Mouse (Mus musculus) hindbrain, embryonic 15.5 days (tissue): Measurements from ENCODE around the gene Prkcq. TPM values are rescaled to one million over a fixed set of nuclear protein-coding genes. Genes with fewer than 3 reads are reported as not detected.

ENCODE experiments used
- ATAC-seq: fragments of 200-750 bp; cut with Nextera tagmentation; 2 replicates; pipeline ENCODE4 v1.8.0; 2017; ENCODE audit warnings: low read depth, moderate number of reproducible peaks, moderate TSS enrichment; ENCODE audit not compliant: low FRiP score
- H3K27ac ChIP-seq: fragments of 300-500 bp; sonication (generic); replicated peaks from 2 replicates; pipeline ENCODE4 v1.5.1; 2015; ENCODE audit warnings: mild to moderate bottlenecking, inconsistent platforms
- H3K27me3 ChIP-seq: fragments of 300-500 bp; sonication (generic); 2 replicates; pipeline ENCODE4 v1.6.1; 2015; ENCODE audit warnings: control low read depth, inconsistent platforms
- H3K36me3 ChIP-seq: fragments of 300-500 bp; sonication (generic); 2 replicates; pipeline ENCODE4 v1.6.1; 2015; ENCODE audit warnings: control low read depth, inconsistent platforms
- H3K4me1 ChIP-seq: fragments of 300-500 bp; sonication (generic); replicated peaks from 2 replicates; pipeline ENCODE4 v1.6.1; 2015; ENCODE audit warnings: control low read depth, inconsistent platforms
- H3K4me2 ChIP-seq: fragments of 300-500 bp; sonication (generic); 2 replicates; pipeline ENCODE4 v1.6.1; 2015; ENCODE audit warnings: moderate library complexity, mild to moderate bottlenecking, inconsistent platforms
- H3K4me3 ChIP-seq: fragments of 300-500 bp; sonication (generic); 2 replicates; pipeline ENCODE4 v1.5.1; 2015; ENCODE audit warnings: mild to moderate bottlenecking, inconsistent platforms
- H3K9ac ChIP-seq: fragments of 300-500 bp; sonication (generic); 2 replicates; pipeline ENCODE4 v1.6.1; 2015; ENCODE audit warnings: inconsistent platforms
- H3K9me3 ChIP-seq: fragments of 300-500 bp; sonication (generic); 2 replicates; pipeline ENCODE4 v1.6.1; 2016; ENCODE audit warnings: control low read depth, inconsistent platforms
- WGBS: fragments of 180-500 bp; shearing (Covaris S2); methylation state at CpG from one replicate; pipeline ENCODE4 v1.1.7; 2015; 5-methylcytosine and 5-hydroxymethylcytosine counted together
- polyA plus RNA-seq: library from polyadenylated mRNA; unstranded; fragments of >200 nt; fragmentation: Nextera tagmentation; extraction: Ambion mirVana; gene quantifications from 2 replicates; pipeline ENCODE4 v1.2.1, GENCODE M21; 2015

The Prkcq gene
- polyA plus RNA-seq, 1 experiment from 2014 or later: 20.5 TPM

- Histone ChIP-seq H3K4me3 (no peak overlapping the region), H3K27me3 (no peaks in the 10 kb centered on the region), H3K4me1 (no peaks in the 10 kb centered on the region), H3K4me2 (no peak overlapping the region), H3K9ac (no peak overlapping the region), H3K9me3 (no peaks in the 10 kb centered on the region), H3K27ac (no peak overlapping the region), H3K36me3 (no peaks in the 10 kb centered on the region)
- 68% methylated on average over 5 of the region's 5 CpGs for WGBS
- no peak for ATAC-seq
These were observed 94.4 kb downstream of the Prkcq start for GRCm38 (mm10) chr2:11266294-11266693.

- no peak overlapping the region for H3K4me3 ChIP-seq
- H3K9ac ChIP-seq: no peak overlapping the region
- no peak overlapping the region for H3K4me2 ChIP-seq
- 77% methylated on average over 7 of the region's 7 CpGs for WGBS
- H3K9me3 ChIP-seq: no peaks in the 10 kb centered on the region
- H3K27ac ChIP-seq: no peak overlapping the region
- no peaks in the 10 kb centered on the region for H3K4me1 ChIP-seq
- no peaks in the 10 kb centered on the region for H3K27me3 ChIP-seq
- no peaks in the 10 kb centered on the region for H3K36me3 ChIP-seq
- ATAC-seq: no peak
These were observed 107.1 kb downstream of the Prkcq start for GRCm38 (mm10) chr2:11278965-11279364.

- no peak for ATAC-seq
- H3K36me3 ChIP-seq: no peaks in the 10 kb centered on the region
- no peaks in the 10 kb centered on the region for H3K27me3 ChIP-seq
- WGBS: 81% methylated on average over 2 of the region's 2 CpGs
- no peak overlapping the region for H3K4me3 ChIP-seq
- no peak overlapping the region for H3K4me2 ChIP-seq
- no peak overlapping the region for H3K27ac ChIP-seq
- H3K9ac ChIP-seq: no peak overlapping the region
- H3K4me1 ChIP-seq: no peaks in the 10 kb centered on the region
- no peaks in the 10 kb centered on the region for H3K9me3 ChIP-seq
These were observed 108.3 kb downstream of the Prkcq start for GRCm38 (mm10) chr2:11280247-11280646.

- Histone ChIP-seq H3K27me3 (no peaks in the 10 kb centered on the region), H3K4me2 (peak overlapping the region; percentile 36), H3K27ac (no peak overlapping the region), H3K9me3 (no peaks in the 10 kb centered on the region), H3K4me3 (no peak overlapping the region), H3K4me1 (0 out of 2 replicates have a peak, but pooled peaks cover 6% of the 10 kb centered on the region), H3K36me3 (no peaks in the 10 kb centered on the region), H3K9ac (no peak overlapping the region)
- ATAC-seq: peak; percentile 74
- WGBS: 65% methylated on average over 18 of the region's 18 CpGs
These were observed 116.1 kb downstream of the Prkcq start for GRCm38 (mm10) chr2:11287834-11288530.

- Histone ChIP-seq H3K4me3 (no peak overlapping the region), H3K27me3 (no peaks in the 10 kb centered on the region), H3K4me2 (peak overlapping the region; percentile 36), H3K27ac (no peak overlapping the region), H3K36me3 (no peaks in the 10 kb centered on the region), H3K9me3 (no peaks in the 10 kb centered on the region), H3K4me1 (0 out of 2 replicates have a peak, but pooled peaks cover 6% of the 10 kb centered on the region), H3K9ac (no peak overlapping the region)
- ATAC-seq: peak; percentile 86
- WGBS: 4% methylated on average over 7 of the region's 7 CpGs
These were observed 116.6 kb downstream of the Prkcq start for GRCm38 (mm10) chr2:11288531-11288846.

GRCm38 (mm10) chr2:11290931-11291330 is 119.0 kb downstream of the Prkcq start:
- Histone ChIP-seq H3K9ac (no peak overlapping the region), H3K27ac (no peak overlapping the region), H3K27me3 (no peaks in the 10 kb centered on the region), H3K4me2 (no peak overlapping the region), H3K4me3 (no peak overlapping the region), H3K4me1 (0 out of 2 replicates have a peak, but pooled peaks cover 6% of the 10 kb centered on the region), H3K9me3 (no peaks in the 10 kb centered on the region), H3K36me3 (no peaks in the 10 kb centered on the region)
- 85% methylated on average over 6 of the region's 6 CpGs for WGBS
- no peak for ATAC-seq

GRCm38 (mm10) chr2:11291570-11292405 is 119.9 kb downstream of the Prkcq start:
- no peaks in the 10 kb centered on the region for H3K9me3 ChIP-seq
- no peak overlapping the region for H3K27ac ChIP-seq
- H3K4me3 ChIP-seq: no peak overlapping the region
- no peaks in the 10 kb centered on the region for H3K27me3 ChIP-seq
- no peak for ATAC-seq
- no peak overlapping the region for H3K4me2 ChIP-seq
- 72% methylated on average over 9 of the region's 9 CpGs for whole genome bisulfite sequencing
- 0 out of 2 replicates have a peak, but pooled peaks cover 6% of the 10 kb centered on the region for H3K4me1 ChIP-seq
- no peak overlapping the region for H3K9ac ChIP-seq
- H3K36me3 ChIP-seq: no peaks in the 10 kb centered on the region

GRCm38 (mm10) chr2:11293144-11293543 is 121.2 kb downstream of the Prkcq start:
- Histone ChIP-seq H3K4me2 (no peak overlapping the region), H3K9ac (no peak overlapping the region), H3K27me3 (no peaks in the 10 kb centered on the region), H3K4me1 (0 out of 2 replicates have a peak, but pooled peaks cover 3% of the 10 kb centered on the region), H3K9me3 (no peaks in the 10 kb centered on the region), H3K4me3 (no peak overlapping the region), H3K36me3 (no peaks in the 10 kb centered on the region), H3K27ac (no peak overlapping the region)
- no peak for ATAC-seq
- 91% methylated on average over 13 of the region's 13 CpGs for WGBS

- Histone ChIP-seq H3K36me3 (no peaks in the 10 kb centered on the region), H3K9ac (no peak overlapping the region), H3K27ac (no peak overlapping the region), H3K4me3 (no peak overlapping the region), H3K9me3 (no peaks in the 10 kb centered on the region), H3K4me2 (no peak overlapping the region), H3K4me1 (no peaks in the 10 kb centered on the region), H3K27me3 (no peaks in the 10 kb centered on the region)
- ATAC-seq: no peak
- WGBS: 80% methylated on average over 5 of the region's 5 CpGs
These were observed 122.8 kb downstream of the Prkcq start for GRCm38 (mm10) chr2:11294643-11295191.

GRCm38 (mm10) chr2:11298811-11299210 is 126.9 kb downstream of the Prkcq start:
- no peaks in the 10 kb centered on the region for H3K27me3 ChIP-seq
- ATAC-seq: no peak
- H3K4me2 ChIP-seq: no peak overlapping the region
- no peaks in the 10 kb centered on the region for H3K36me3 ChIP-seq
- H3K4me1 ChIP-seq: no peaks in the 10 kb centered on the region
- H3K4me3 ChIP-seq: no peak overlapping the region
- H3K9ac ChIP-seq: no peak overlapping the region
- WGBS: 95% methylated on average over 7 of the region's 7 CpGs
- H3K9me3 ChIP-seq: no peaks in the 10 kb centered on the region
- no peak overlapping the region for H3K27ac ChIP-seq

GRCm38 (mm10) chr2:11299366-11299765 is 127.5 kb downstream of the Prkcq start:
- no peaks in the 10 kb centered on the region for H3K27me3 ChIP-seq
- no peaks in the 10 kb centered on the region for H3K36me3 ChIP-seq
- H3K4me1 ChIP-seq: no peaks in the 10 kb centered on the region
- H3K9me3 ChIP-seq: no peaks in the 10 kb centered on the region
- no peak overlapping the region for H3K9ac ChIP-seq
- no peak overlapping the region for H3K4me2 ChIP-seq
- no peak overlapping the region for H3K27ac ChIP-seq
- 65% methylated on average over 1 of the region's 1 CpGs for WGBS
- ATAC-seq: no peak
- H3K4me3 ChIP-seq: no peak overlapping the region

- H3K4me2 ChIP-seq: no peak overlapping the region
- no peak overlapping the region for H3K4me3 ChIP-seq
- H3K9ac ChIP-seq: no peak overlapping the region
- 91% methylated on average over 6 of the region's 6 CpGs for WGBS
- no peaks in the 10 kb centered on the region for H3K27me3 ChIP-seq
- no peaks in the 10 kb centered on the region for H3K4me1 ChIP-seq
- no peaks in the 10 kb centered on the region for H3K9me3 ChIP-seq
- no peaks in the 10 kb centered on the region for H3K36me3 ChIP-seq
- H3K27ac ChIP-seq: no peak overlapping the region
- no peak for ATAC-seq
These were observed 128.5 kb downstream of the Prkcq start for GRCm38 (mm10) chr2:11300362-11300761.
